Mouse (Mus musculus) embryonic fibroblast, embryonic 13.5 days (primary cell): ENCODE results near the gene Fbxl13.

Experiments used
- CTCF ChIP-seq: IDR thresholded peaks from 2 replicates; pipeline ENCODE4 v1.5.1; 2011; ENCODE audit warnings: mild to moderate bottlenecking, control low read depth, low read length, moderate library complexity, borderline replicate concordance; ENCODE audit not compliant: insufficient read depth
- POLR2A ChIP-seq: IDR thresholded peaks from 2 replicates; pipeline ENCODE4 v1.6.1; 2011; ENCODE audit warnings: low read depth, mild to moderate bottlenecking, control low read depth, low read length, moderate library complexity

- no peak for TF ChIP-seq CTCF
- TF ChIP-seq POLR2A, result no peak
Observed at GRCm38 (mm10) chr5:21492213-21492612, 153.2 kb downstream of the Fbxl13 start.
